Mouse (Mus musculus): ENCODE data around the gene Usp12.

GRCm38 (mm10) chr5:146783891-146784290 is 10.9 kb downstream of the Usp12 start:
- TF ChIP-seq POLR2A (IDR thresholded peaks at IDR 0.05; ENCODE audit: insufficient read depth, low read depth, low read length), result no peak
- no peak for TF ChIP-seq CTCF (IDR thresholded peaks at IDR 0.05)
